Mouse (Mus musculus): ENCODE measurements around the gene Pde4b. TPM values are rescaled to one million over a fixed set of nuclear protein-coding genes. Genes with fewer than 3 reads are reported as not detected.
A peak's percentile ranks its signal among the peaks of the same experiment; 100 is the strongest.

The Pde4b gene
- total RNA-seq, 1 experiment from 2014 or later: 214 TPM

GRCm38 (mm10) chr4:102254466-102255294 is 167.3 kb downstream of the Pde4b start:
- peak; percentile 32 to 56; a peak in 2 of 4 replicates for ATAC-seq (replicated peaks in 1 of 2; ENCODE audit: insufficient read depth in 1 of 2, low FRiP score in 2 of 2, low TSS enrichment in 1 of 2, low read depth in 1 of 2, poor library complexity in 2 of 2, severe bottlenecking in 2 of 2)

GRCm38 (mm10) chr4:102255295-102255670 is 167.9 kb downstream of the Pde4b start:
- no peak for ATAC-seq (replicated peaks in 1 of 2; ENCODE audit: insufficient read depth in 1 of 2, low FRiP score in 2 of 2, low TSS enrichment in 1 of 2, low read depth in 1 of 2, poor library complexity in 2 of 2, severe bottlenecking in 2 of 2)

GRCm38 (mm10) chr4:102256170-102256960 is 169.0 kb downstream of the Pde4b start:
- no peak for ATAC-seq (replicated peaks in 1 of 2; ENCODE audit: insufficient read depth in 1 of 2, low FRiP score in 2 of 2, low TSS enrichment in 1 of 2, low read depth in 1 of 2, poor library complexity in 2 of 2, severe bottlenecking in 2 of 2)

- ATAC-seq (replicated peaks in 1 of 2; ENCODE audit: insufficient read depth in 1 of 2, low FRiP score in 2 of 2, low TSS enrichment in 1 of 2, low read depth in 1 of 2, poor library complexity in 2 of 2, severe bottlenecking in 2 of 2): no peak
These were observed 172.9 kb downstream of the Pde4b start for GRCm38 (mm10) chr4:102260216-102260615.

GRCm38 (mm10) chr4:102272313-102272712 is 185.0 kb downstream of the Pde4b start:
- ATAC-seq (replicated peaks in 1 of 2; ENCODE audit: insufficient read depth in 1 of 2, low FRiP score in 2 of 2, low TSS enrichment in 1 of 2, low read depth in 1 of 2, poor library complexity in 2 of 2, severe bottlenecking in 2 of 2): no peak

- ATAC-seq (replicated peaks in 1 of 2; ENCODE audit: insufficient read depth in 1 of 2, low FRiP score in 2 of 2, low TSS enrichment in 1 of 2, low read depth in 1 of 2, poor library complexity in 2 of 2, severe bottlenecking in 2 of 2): peak; percentile 42 to 56; a peak in 1 of 4 replicates
These were observed 185.4 kb downstream of the Pde4b start for GRCm38 (mm10) chr4:102272749-102273148.

GRCm38 (mm10) chr4:102275716-102276115 is 188.4 kb downstream of the Pde4b start:
- no peak for ATAC-seq (replicated peaks in 1 of 2; ENCODE audit: insufficient read depth in 1 of 2, low FRiP score in 2 of 2, low TSS enrichment in 1 of 2, low read depth in 1 of 2, poor library complexity in 2 of 2, severe bottlenecking in 2 of 2)

- peak in 1 of 2 experiments; percentile 39; a peak in 1 of 4 replicates for ATAC-seq (replicated peaks in 1 of 2; ENCODE audit: insufficient read depth in 1 of 2, low FRiP score in 2 of 2, low TSS enrichment in 1 of 2, low read depth in 1 of 2, poor library complexity in 2 of 2, severe bottlenecking in 2 of 2)
These were observed 191.6 kb downstream of the Pde4b start for GRCm38 (mm10) chr4:102278958-102279357.

- ATAC-seq (replicated peaks in 1 of 2; ENCODE audit: insufficient read depth in 1 of 2, low FRiP score in 2 of 2, low TSS enrichment in 1 of 2, low read depth in 1 of 2, poor library complexity in 2 of 2, severe bottlenecking in 2 of 2): no peak
These were observed 199.8 kb downstream of the Pde4b start for GRCm38 (mm10) chr4:102287172-102287571.

- peak; percentile 87 to 96 for ATAC-seq (replicated peaks in 1 of 2; ENCODE audit: insufficient read depth in 1 of 2, low FRiP score in 2 of 2, low TSS enrichment in 1 of 2, low read depth in 1 of 2, poor library complexity in 2 of 2, severe bottlenecking in 2 of 2)
These were observed 202.8 kb downstream of the Pde4b start for GRCm38 (mm10) chr4:102290052-102290734.

GRCm38 (mm10) chr4:102297558-102297957 is 210.2 kb downstream of the Pde4b start:
- ATAC-seq (replicated peaks in 1 of 2; ENCODE audit: insufficient read depth in 1 of 2, low FRiP score in 2 of 2, low TSS enrichment in 1 of 2, low read depth in 1 of 2, poor library complexity in 2 of 2, severe bottlenecking in 2 of 2): no peak

GRCm38 (mm10) chr4:102302568-102302967 is 215.2 kb downstream of the Pde4b start:
- no peak for ATAC-seq (replicated peaks in 1 of 2; ENCODE audit: insufficient read depth in 1 of 2, low FRiP score in 2 of 2, low TSS enrichment in 1 of 2, low read depth in 1 of 2, poor library complexity in 2 of 2, severe bottlenecking in 2 of 2)

GRCm38 (mm10) chr4:102307661-102308297 is 220.4 kb downstream of the Pde4b start:
- ATAC-seq (replicated peaks in 1 of 2; ENCODE audit: insufficient read depth in 1 of 2, low FRiP score in 2 of 2, low TSS enrichment in 1 of 2, low read depth in 1 of 2, poor library complexity in 2 of 2, severe bottlenecking in 2 of 2): peak; percentile 51 to 65; a peak in 3 of 4 replicates

GRCm38 (mm10) chr4:102310630-102311029 is 223.3 kb downstream of the Pde4b start:
- no peak for ATAC-seq (replicated peaks in 1 of 2; ENCODE audit: insufficient read depth in 1 of 2, low FRiP score in 2 of 2, low TSS enrichment in 1 of 2, low read depth in 1 of 2, poor library complexity in 2 of 2, severe bottlenecking in 2 of 2)

GRCm38 (mm10) chr4:102316011-102316410 is 228.7 kb downstream of the Pde4b start:
- ATAC-seq (replicated peaks in 1 of 2; ENCODE audit: insufficient read depth in 1 of 2, low FRiP score in 2 of 2, low TSS enrichment in 1 of 2, low read depth in 1 of 2, poor library complexity in 2 of 2, severe bottlenecking in 2 of 2): no peak

- no peak for ATAC-seq (replicated peaks in 1 of 2; ENCODE audit: insufficient read depth in 1 of 2, low FRiP score in 2 of 2, low TSS enrichment in 1 of 2, low read depth in 1 of 2, poor library complexity in 2 of 2, severe bottlenecking in 2 of 2)
These were observed 229.4 kb downstream of the Pde4b start for GRCm38 (mm10) chr4:102316699-102317285.

GRCm38 (mm10) chr4:102318596-102318995 is 231.3 kb downstream of the Pde4b start:
- ATAC-seq (replicated peaks in 1 of 2; ENCODE audit: insufficient read depth in 1 of 2, low FRiP score in 2 of 2, low TSS enrichment in 1 of 2, low read depth in 1 of 2, poor library complexity in 2 of 2, severe bottlenecking in 2 of 2): no peak

Data from hematopoietic stem cell, adult 5-6 weeks (primary cell).